Mouse (Mus musculus): Measurements from ENCODE around the gene Bcl6. TPM values are rescaled to one million over a fixed set of nuclear protein-coding genes. Genes with fewer than 3 reads are reported as not detected.

The Bcl6 gene
- polyA plus RNA-seq, 1 experiment, result 5.0 TPM

DNA sequence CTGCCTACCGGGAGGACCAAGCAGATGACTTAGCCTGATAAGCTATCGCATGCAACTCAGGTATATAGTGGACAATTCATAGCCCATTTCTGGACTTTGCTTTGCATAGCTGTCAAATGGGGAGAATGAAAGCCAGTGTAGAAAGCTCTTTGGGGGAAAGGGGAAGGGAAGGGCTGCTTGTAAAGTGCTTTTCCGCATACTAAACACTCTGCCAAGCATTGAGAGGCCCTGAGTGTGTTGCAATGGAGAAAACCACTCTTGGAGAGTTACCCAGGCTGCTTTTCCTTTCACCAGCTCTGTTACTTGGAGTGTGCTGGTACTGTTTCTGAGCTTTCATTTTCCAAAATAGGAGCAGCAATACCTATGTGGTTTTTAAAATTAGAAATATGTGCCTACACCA lies 10.9 kb downstream of the Bcl6 start:
- H3K27ac ChIP-seq (ENCODE audit: insufficient read depth, low read length), result no peak overlapping the region
- no peaks in the 10 kb centered on the region for H3K9me3 ChIP-seq (replicated peaks; ENCODE audit: control insufficient read depth, insufficient read depth, low read length, poor library complexity, severe bottlenecking)
- H3K36me3 ChIP-seq (ENCODE audit: control insufficient read depth, insufficient read depth, low read length, poor library complexity, severe bottlenecking), result no peaks in the 10 kb centered on the region
- no peaks in the 10 kb centered on the region for H3K4me1 ChIP-seq (ENCODE audit: control insufficient read depth, insufficient read depth, low read length)
- no peaks in the 10 kb centered on the region for H3K27me3 ChIP-seq (ENCODE audit: control insufficient read depth, insufficient read depth, low read length, poor library complexity, severe bottlenecking)
- TF ChIP-seq POLR2A (IDR thresholded peaks at IDR 0.05; ENCODE audit: insufficient read depth, low read length) (no peak), CTCF (IDR thresholded peaks at IDR 0.05; ENCODE audit: low read depth, low read length) (no peak), EP300 (IDR thresholded peaks at IDR 0.05; ENCODE audit: insufficient read depth, low read depth, low read length) (no peak)
- H3K9ac ChIP-seq (ENCODE audit: low read depth, poor library complexity, severe bottlenecking), result no peak overlapping the region
- H3K4me3 ChIP-seq (ENCODE audit: low read depth, low read length), result no peak overlapping the region

DNA sequence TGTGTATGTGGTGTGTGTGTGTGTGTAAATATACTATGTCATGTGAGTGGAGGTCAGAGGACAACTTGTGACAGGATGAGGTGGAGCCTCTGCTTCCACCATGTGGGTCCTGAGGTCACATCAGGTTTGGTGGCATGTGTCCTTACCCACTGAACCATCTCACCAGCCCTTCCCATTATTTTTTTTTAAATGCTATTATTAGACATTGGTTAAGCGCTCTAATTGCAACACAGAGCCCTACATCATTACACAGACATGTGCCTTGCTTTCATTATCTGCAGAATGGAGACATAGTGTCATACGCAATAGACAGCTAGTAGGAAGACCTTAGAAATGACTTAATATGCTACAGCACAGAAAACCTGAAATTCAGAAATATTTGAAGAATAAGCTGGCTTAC lies 12.5 kb downstream of the Bcl6 start:
- no peaks in the 10 kb centered on the region for H3K36me3 ChIP-seq (ENCODE audit: control insufficient read depth, insufficient read depth, low read length, poor library complexity, severe bottlenecking)
- H3K27me3 ChIP-seq (ENCODE audit: control insufficient read depth, insufficient read depth, low read length, poor library complexity, severe bottlenecking), result no peaks in the 10 kb centered on the region
- H3K27ac ChIP-seq (ENCODE audit: insufficient read depth, low read length), result no peak overlapping the region
- H3K4me1 ChIP-seq (ENCODE audit: control insufficient read depth, insufficient read depth, low read length), result no peaks in the 10 kb centered on the region
- H3K9ac ChIP-seq (ENCODE audit: low read depth, poor library complexity, severe bottlenecking), result no peak overlapping the region
- no peak overlapping the region for H3K4me3 ChIP-seq (ENCODE audit: low read depth, low read length)
- TF ChIP-seq CTCF (IDR thresholded peaks at IDR 0.05; ENCODE audit: low read depth, low read length), result no peak
- no peak for TF ChIP-seq EP300 (IDR thresholded peaks at IDR 0.05; ENCODE audit: insufficient read depth, low read depth, low read length)
- TF ChIP-seq POLR2A (IDR thresholded peaks at IDR 0.05; ENCODE audit: insufficient read depth, low read length), result no peak
- H3K9me3 ChIP-seq (replicated peaks; ENCODE audit: control insufficient read depth, insufficient read depth, low read length, poor library complexity, severe bottlenecking), result no peaks in the 10 kb centered on the region

DNA sequence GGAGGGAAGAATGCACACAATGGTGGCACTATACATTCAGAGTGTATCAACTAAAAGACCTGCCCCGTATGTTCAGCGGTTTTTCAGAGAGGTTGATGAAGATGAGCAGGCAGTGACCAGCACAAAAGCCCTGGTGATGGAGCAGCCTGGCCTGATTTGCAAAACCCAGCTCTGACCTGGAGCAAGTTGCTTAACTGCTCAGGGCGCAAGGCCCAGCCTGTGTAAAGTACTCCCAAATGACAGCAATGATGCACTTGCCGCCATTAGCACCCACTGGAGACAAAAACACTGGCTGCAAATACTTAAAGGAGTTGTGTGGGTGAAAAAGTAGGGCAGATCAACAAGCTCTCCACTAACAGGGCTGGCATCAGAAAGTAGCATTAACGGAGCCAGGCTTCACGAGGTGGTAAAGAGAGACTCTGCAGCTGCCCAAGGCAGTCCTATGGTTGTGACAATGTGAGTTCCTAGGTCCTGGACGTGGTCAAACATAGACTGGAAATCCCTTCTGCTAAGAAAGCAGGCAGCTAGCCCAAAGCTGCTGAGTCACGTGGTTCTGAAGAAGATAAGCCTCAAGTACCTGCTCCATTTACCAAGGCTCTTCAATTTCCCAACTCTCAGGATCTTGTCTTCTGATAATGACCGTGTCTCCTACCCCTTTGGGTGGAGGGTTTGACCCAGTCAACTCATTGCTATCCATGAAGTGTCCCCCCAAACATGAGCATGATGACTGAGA lies 14.9 kb downstream of the Bcl6 start:
- Histone ChIP-seq H3K27me3 (ENCODE audit: control insufficient read depth, insufficient read depth, low read length, poor library complexity, severe bottlenecking) (no peaks in the 10 kb centered on the region), H3K4me3 (ENCODE audit: low read depth, low read length) (no peak overlapping the region), H3K36me3 (ENCODE audit: control insufficient read depth, insufficient read depth, low read length, poor library complexity, severe bottlenecking) (no peaks in the 10 kb centered on the region), H3K9ac (ENCODE audit: low read depth, poor library complexity, severe bottlenecking) (no peak overlapping the region), H3K27ac (ENCODE audit: insufficient read depth, low read length) (no peak overlapping the region), H3K9me3 (replicated peaks; ENCODE audit: control insufficient read depth, insufficient read depth, low read length, poor library complexity, severe bottlenecking) (no peaks in the 10 kb centered on the region), H3K4me1 (ENCODE audit: control insufficient read depth, insufficient read depth, low read length) (no peaks in the 10 kb centered on the region)
- TF ChIP-seq POLR2A (IDR thresholded peaks at IDR 0.05; ENCODE audit: insufficient read depth, low read length) (no peak), CTCF (IDR thresholded peaks at IDR 0.05; ENCODE audit: low read depth, low read length) (no peak), EP300 (IDR thresholded peaks at IDR 0.05; ENCODE audit: insufficient read depth, low read depth, low read length) (no peak)

DNA sequence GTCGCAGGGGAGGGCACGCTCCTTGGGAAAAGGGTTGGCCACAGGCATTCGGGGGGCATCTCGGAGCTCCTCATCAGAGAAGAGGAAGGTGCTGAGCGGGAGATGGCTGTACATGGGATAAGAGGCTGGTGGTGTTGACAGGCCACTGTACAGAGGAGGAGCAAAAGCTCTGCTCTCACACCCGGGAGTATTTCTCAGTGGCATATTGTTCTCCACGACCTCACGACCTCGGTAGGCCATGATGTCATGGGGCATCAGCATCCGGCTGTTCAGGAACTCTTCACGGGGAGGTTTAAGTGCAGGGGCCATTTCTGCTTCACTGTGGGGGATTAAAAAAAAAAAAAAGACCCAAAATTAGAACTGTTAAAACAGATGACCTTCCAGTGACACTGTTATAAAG lies 15.8 kb downstream of the Bcl6 start:
- Histone ChIP-seq H3K9me3 (replicated peaks; ENCODE audit: control insufficient read depth, insufficient read depth, low read length, poor library complexity, severe bottlenecking) (no peaks in the 10 kb centered on the region), H3K9ac (ENCODE audit: low read depth, poor library complexity, severe bottlenecking) (no peak overlapping the region), H3K36me3 (ENCODE audit: control insufficient read depth, insufficient read depth, low read length, poor library complexity, severe bottlenecking) (no peaks in the 10 kb centered on the region), H3K4me1 (ENCODE audit: control insufficient read depth, insufficient read depth, low read length) (no peaks in the 10 kb centered on the region), H3K4me3 (ENCODE audit: low read depth, low read length) (no peak overlapping the region), H3K27me3 (ENCODE audit: control insufficient read depth, insufficient read depth, low read length, poor library complexity, severe bottlenecking) (no peaks in the 10 kb centered on the region), H3K27ac (ENCODE audit: insufficient read depth, low read length) (no peak overlapping the region)
- no peak for TF ChIP-seq CTCF (IDR thresholded peaks at IDR 0.05; ENCODE audit: low read depth, low read length)
- no peak for TF ChIP-seq EP300 (IDR thresholded peaks at IDR 0.05; ENCODE audit: insufficient read depth, low read depth, low read length)
- TF ChIP-seq POLR2A (IDR thresholded peaks at IDR 0.05; ENCODE audit: insufficient read depth, low read length), result no peak

DNA sequence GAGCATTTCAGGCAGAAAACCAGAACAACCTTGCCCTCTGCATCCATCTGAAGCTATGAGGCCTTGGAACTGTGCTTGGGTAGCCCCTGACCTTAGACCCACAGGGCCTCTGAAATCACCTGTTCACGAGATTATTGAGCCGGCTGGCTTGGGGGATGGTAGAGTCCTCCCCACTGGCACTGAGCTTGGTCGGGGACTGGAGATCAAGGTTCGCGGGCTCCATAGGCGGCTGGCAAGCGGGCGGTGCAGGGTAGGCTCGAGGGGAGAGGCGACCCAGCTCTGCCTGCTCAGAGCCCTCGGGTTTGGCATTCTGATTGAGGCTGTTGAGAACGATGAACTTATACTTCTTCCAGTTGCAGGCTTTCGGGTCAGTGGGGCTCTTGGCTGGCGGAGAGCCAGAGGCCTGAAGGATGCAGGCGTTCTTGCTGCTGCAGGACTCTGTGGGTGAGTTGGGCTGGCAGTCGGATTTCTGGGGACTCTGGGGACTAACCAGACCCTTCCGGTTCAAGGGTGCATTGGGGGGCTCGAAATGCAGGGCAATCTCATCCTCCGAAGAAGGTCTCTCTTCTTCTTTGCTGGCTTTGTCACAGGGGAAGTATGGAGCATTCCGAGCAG lies 16.4 kb downstream of the Bcl6 start:
- Histone ChIP-seq H3K4me3 (ENCODE audit: low read depth, low read length) (no peak overlapping the region), H3K27ac (ENCODE audit: insufficient read depth, low read length) (no peak overlapping the region), H3K9ac (ENCODE audit: low read depth, poor library complexity, severe bottlenecking) (no peak overlapping the region), H3K36me3 (ENCODE audit: control insufficient read depth, insufficient read depth, low read length, poor library complexity, severe bottlenecking) (no peaks in the 10 kb centered on the region), H3K9me3 (replicated peaks; ENCODE audit: control insufficient read depth, insufficient read depth, low read length, poor library complexity, severe bottlenecking) (no peaks in the 10 kb centered on the region), H3K4me1 (ENCODE audit: control insufficient read depth, insufficient read depth, low read length) (no peaks in the 10 kb centered on the region), H3K27me3 (ENCODE audit: control insufficient read depth, insufficient read depth, low read length, poor library complexity, severe bottlenecking) (no peaks in the 10 kb centered on the region)
- TF ChIP-seq CTCF (IDR thresholded peaks at IDR 0.05; ENCODE audit: low read depth, low read length), result no peak

DNA sequence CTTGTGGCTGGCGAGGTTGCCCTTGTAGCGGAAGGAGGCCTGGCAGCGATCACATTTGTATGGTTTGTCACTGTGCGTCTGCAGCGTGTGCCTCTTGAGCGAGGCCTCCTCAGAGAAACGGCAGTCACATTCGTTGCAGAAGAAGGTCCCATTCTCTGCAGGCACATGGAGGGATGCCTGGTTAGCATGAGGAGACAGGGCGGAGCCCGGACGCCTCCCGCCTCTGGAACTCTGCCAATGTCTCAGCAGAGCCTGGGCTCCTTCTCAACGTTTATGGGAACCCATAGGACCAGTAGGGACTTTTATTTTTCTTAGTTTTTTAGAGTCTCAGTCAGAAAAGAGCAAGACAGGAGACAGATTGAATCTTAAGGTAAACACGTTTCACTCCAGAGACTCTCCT lies 18.7 kb downstream of the Bcl6 start:
- no peak overlapping the region for H3K4me3 ChIP-seq (ENCODE audit: low read depth, low read length)
- TF ChIP-seq CTCF (IDR thresholded peaks at IDR 0.05; ENCODE audit: low read depth, low read length) (no peak), EP300 (IDR thresholded peaks at IDR 0.05; ENCODE audit: insufficient read depth, low read depth, low read length) (no peak), POLR2A (IDR thresholded peaks at IDR 0.05; ENCODE audit: insufficient read depth, low read length) (no peak)
- H3K27me3 ChIP-seq (ENCODE audit: control insufficient read depth, insufficient read depth, low read length, poor library complexity, severe bottlenecking), result no peaks in the 10 kb centered on the region
- H3K27ac ChIP-seq (ENCODE audit: insufficient read depth, low read length), result no peak overlapping the region
- no peaks in the 10 kb centered on the region for H3K9me3 ChIP-seq (replicated peaks; ENCODE audit: control insufficient read depth, insufficient read depth, low read length, poor library complexity, severe bottlenecking)
- H3K4me1 ChIP-seq (ENCODE audit: control insufficient read depth, insufficient read depth, low read length), result no peaks in the 10 kb centered on the region
- H3K9ac ChIP-seq (ENCODE audit: low read depth, poor library complexity, severe bottlenecking), result no peak overlapping the region
- H3K36me3 ChIP-seq (ENCODE audit: control insufficient read depth, insufficient read depth, low read length, poor library complexity, severe bottlenecking), result no peaks in the 10 kb centered on the region
